Mouse (Mus musculus) thymus, adult 2 months (tissue): ENCODE data around the gene Alyref2. TPM values are rescaled to one million over a fixed set of nuclear protein-coding genes. Genes with fewer than 3 reads are reported as not detected.

Experiments used
- DNase-seq: peaks from one replicate; pipeline ENCODE4 v3.0.0; 2021
- H3K27ac ChIP-seq: fragments of 200-500 bp; 2 replicates; pipeline ENCODE4 v1.5.1; 2012; ENCODE audit warnings: low read length, control low read depth; ENCODE audit not compliant: control insufficient read depth, insufficient read depth
- H3K27me3 ChIP-seq: fragments of 200-500 bp; 2 replicates; pipeline ENCODE4 v1.6.1; 2012; ENCODE audit warnings: mild to moderate bottlenecking, low read length, moderate library complexity, mixed read lengths; ENCODE audit not compliant: control insufficient read depth, insufficient read depth
- H3K36me3 ChIP-seq: fragments of 200-500 bp; 2 replicates; pipeline ENCODE4 v1.6.1; 2012; ENCODE audit warnings: mild to moderate bottlenecking, low read length, moderate library complexity; ENCODE audit not compliant: control insufficient read depth, insufficient read depth
- H3K4me1 ChIP-seq: fragments of 200-500 bp; replicated peaks from 2 replicates; pipeline ENCODE4 v1.6.1; 2012; ENCODE audit warnings: low read length; ENCODE audit not compliant: control insufficient read depth, insufficient read depth
- H3K4me3 ChIP-seq: fragments of 200-500 bp; 2 replicates; pipeline ENCODE4 v1.5.1; 2012; ENCODE audit warnings: mild to moderate bottlenecking, low read length, control low read depth, moderate library complexity; ENCODE audit not compliant: control insufficient read depth, insufficient read depth
- CTCF ChIP-seq: fragments of 200-500 bp; IDR thresholded peaks from 2 replicates; pipeline ENCODE4 v1.5.1; 2012; ENCODE audit warnings: mild to moderate bottlenecking, control low read depth, low read length, moderate library complexity, borderline replicate concordance; ENCODE audit not compliant: control insufficient read depth, poor library complexity, insufficient read depth; ENCODE audit errors: extremely low read depth
- POLR2A ChIP-seq: fragments of 200-500 bp; IDR thresholded peaks from 2 replicates; pipeline ENCODE4 v1.6.1; 2012; ENCODE audit warnings: mild to moderate bottlenecking, low read length, control low read depth, moderate library complexity; ENCODE audit not compliant: control insufficient read depth, poor library complexity, insufficient read depth; ENCODE audit errors: extremely low read depth
- WGBS: fragments of 180-500 bp; shearing (Covaris S2); methylation state at CpG from one replicate; pipeline ENCODE4 v1.1.7; 2018; 5-methylcytosine and 5-hydroxymethylcytosine counted together
- polyA plus RNA-seq: library from polyadenylated mRNA; depleted of rRNA; stranded (reverse); fragments of >200 nt; gene quantifications from 2 replicates; pipeline ENCODE4 v1.2.3, GENCODE M21; 2012

Gene Alyref2
- polyA plus RNA-seq, 1 experiment, result 6.6 TPM

GRCm38 (mm10) chr1:171515039-171515438, 11.8 kb downstream of the Alyref2 start:
- DNase-seq, result peak; percentile 32

GRCm38 (mm10) chr1:171515557-171515956, 12.3 kb downstream of the Alyref2 start:
- Histone ChIP-seq H3K27ac (no peak overlapping the region), H3K4me1 (no peaks in the 10 kb centered on the region; the same call in 1 of the 2 replicates), H3K36me3 (no peaks in the 10 kb centered on the region), H3K4me3 (no peak overlapping the region), H3K27me3 (no peaks in the 10 kb centered on the region)
- TF ChIP-seq CTCF, result no peak
- no peak for TF ChIP-seq POLR2A
- DNase-seq, result no peak
- 95% methylated on average over 4 of the region's 4 CpGs for WGBS

More at GRCm38 (mm10) chr1:171515039-171515438, 11.8 kb downstream of the Alyref2 start:
- 24% methylated on average over 1 of the region's 1 CpGs for WGBS
- H3K36me3 ChIP-seq, result no peaks in the 10 kb centered on the region
- H3K4me1 ChIP-seq, result no peaks in the 10 kb centered on the region; the same call in 1 of the 2 replicates
- no peak overlapping the region for H3K27ac ChIP-seq
- H3K4me3 ChIP-seq, result no peak overlapping the region
- H3K27me3 ChIP-seq, result no peaks in the 10 kb centered on the region
- TF ChIP-seq POLR2A (no peak), CTCF (no peak)

- no peak overlapping the region for H3K4me3 ChIP-seq
- 96% methylated on average over 4 of the region's 4 CpGs for WGBS
- H3K27ac ChIP-seq, result no peak overlapping the region
These were observed 28.1 kb downstream of the Alyref2 start for GRCm38 (mm10) chr1:171531367-171531766.

GRCm38 (mm10) chr1:171532830-171533229, 29.6 kb downstream of the Alyref2 start:
- peak; percentile 10 for DNase-seq
- 73% methylated on average over 2 of the region's 2 CpGs for WGBS

More at GRCm38 (mm10) chr1:171531367-171531766, 28.1 kb downstream of the Alyref2 start:
- DNase-seq, result no peak
- H3K36me3 ChIP-seq, result no peaks in the 10 kb centered on the region
- TF ChIP-seq POLR2A (no peak), CTCF (no peak)
- H3K4me1 ChIP-seq, result no peaks in the 10 kb centered on the region
- no peaks in the 10 kb centered on the region for H3K27me3 ChIP-seq

GRCm38 (mm10) chr1:171534557-171534956, 31.3 kb downstream of the Alyref2 start:
- Histone ChIP-seq H3K27ac (no peak overlapping the region), H3K36me3 (no peaks in the 10 kb centered on the region), H3K4me3 (no peak overlapping the region), H3K27me3 (no peaks in the 10 kb centered on the region), H3K4me1 (no peaks in the 10 kb centered on the region)
- no peak for TF ChIP-seq CTCF
- DNase-seq, result no peak

More at GRCm38 (mm10) chr1:171532830-171533229, 29.6 kb downstream of the Alyref2 start:
- Histone ChIP-seq H3K27me3 (no peaks in the 10 kb centered on the region), H3K4me3 (no peak overlapping the region), H3K4me1 (no peaks in the 10 kb centered on the region), H3K36me3 (no peaks in the 10 kb centered on the region), H3K27ac (no peak overlapping the region)
- TF ChIP-seq CTCF (no peak), POLR2A (no peak)

GRCm38 (mm10) chr1:171535194-171535593, 31.9 kb downstream of the Alyref2 start, which contains the start of gene Itln1:
Gene Itln1, minus strand, starts transcription at chr1:171535294.
- Histone ChIP-seq H3K27ac (no peak within 1 kb of the TSS), H3K36me3 (no peaks in the 10 kb centered on the region), H3K4me1 (no peaks in the 10 kb centered on the region), H3K27me3 (no peaks in the 10 kb centered on the region), H3K4me3 (no peak within 1 kb of the TSS)
- WGBS, result 94% methylated on average over 1 of the region's 1 CpGs
- TF ChIP-seq CTCF (no peak), POLR2A (no peak)
- no peak for DNase-seq

- 93% methylated on average over 1 of the region's 1 CpGs for WGBS
- H3K36me3 ChIP-seq, result no peaks in the 10 kb centered on the region
- H3K4me1 ChIP-seq, result no peaks in the 10 kb centered on the region
- H3K27me3 ChIP-seq, result no peaks in the 10 kb centered on the region
- H3K4me3 ChIP-seq, result no peak overlapping the region
- no peak overlapping the region for H3K27ac ChIP-seq
- no peak for DNase-seq
- TF ChIP-seq POLR2A (no peak), CTCF (no peak)
These were observed 37.4 kb downstream of the Alyref2 start for GRCm38 (mm10) chr1:171540694-171541093.
